Mouse (Mus musculus) C2C12 (cell line): Measurements from ENCODE around the gene Ano3.

Experiments
- CTCF ChIP-seq: IDR thresholded peaks from one replicate; pipeline ENCODE4 v1.5.1; 2011; ENCODE audit not compliant: control insufficient read depth, insufficient read depth, insufficient read length
- MAX ChIP-seq: IDR thresholded peaks from one replicate; pipeline ENCODE4 v1.6.1; 2011; ENCODE audit warnings: mild to moderate bottlenecking, control low read depth
- MYOD1 ChIP-seq: IDR thresholded peaks from one replicate; pipeline ENCODE4 v1.6.1; 2011; ENCODE audit warnings: low read depth; ENCODE audit not compliant: control insufficient read depth, insufficient read length
- MYOG ChIP-seq: IDR thresholded peaks from one replicate; pipeline ENCODE4 v1.6.1; 2011; ENCODE audit not compliant: control insufficient read depth, insufficient read length; ENCODE audit errors: extremely low read depth
- USF1 ChIP-seq: IDR thresholded peaks from one replicate; pipeline ENCODE4 v1.6.1; 2011; ENCODE audit warnings: low read depth, mild to moderate bottlenecking, control low read depth, moderate library complexity

GRCm38 (mm10) chr2:110737981-110738380 lies 212.7 kb downstream of the Ano3 start:
- TF ChIP-seq CTCF (no peak), MAX (no peak), USF1 (no peak), MYOD1 (no peak), MYOG (no peak)
